29 mouse cellular contexts compared by ENCODE assay signal in genomic region chr5:119378261-119378660, GRCm38 (mm10).
DNase-seq lines count a peak whose midpoint lies in the region; ATAC-seq lines count a peak whose summit lies in the region.
"Had no signal": no experiment of that assay in that cellular context is flagged by ENCODE, and none has a peak within 500 bp of the region (broad histone marks: within the 10 kb centered on the region; RNA-seq: fewer than 3 reads in every experiment).

No protein-coding gene starts in this region.

- H3K4me1 ChIP-seq in kidney, embryonic 16.5 days (ENCODE audit: insufficient read depth, low read length): 0 out of 2 replicates have a peak, but pooled peaks cover 5% of the 10 kb centered on the region
- H3K4me1 ChIP-seq in forebrain, embryonic 11.5 days (replicated peaks; ENCODE audit: control insufficient read depth, insufficient read depth, low read length): no peaks in the 10 kb centered on the region
- H3K4me1 ChIP-seq: embryonic facial prominence, embryonic 15.5 days; heart, embryonic 13.5 days; midbrain, embryonic 12.5 days; stomach, embryonic 15.5 days had no signal

- H3K9ac ChIP-seq in kidney, embryonic 16.5 days (replicated peaks; ENCODE audit: low read length): no peak overlapping the region
- no peak overlapping the region for H3K9ac ChIP-seq in forebrain, embryonic 11.5 days (ENCODE audit: low read length)
- H3K9ac ChIP-seq: embryonic facial prominence, embryonic 15.5 days; heart, embryonic 13.5 days; hindbrain, embryonic 13.5 days; limb, embryonic 12.5 days; lung, embryonic 14.5 days; midbrain, embryonic 12.5 days; stomach, embryonic 15.5 days had no signal

- no peaks in the 10 kb centered on the region for H3K36me3 ChIP-seq in kidney, embryonic 16.5 days (ENCODE audit: insufficient read depth, low read length)
- H3K36me3 ChIP-seq in forebrain, embryonic 11.5 days (ENCODE audit: control insufficient read depth, insufficient read depth, low read length): no peaks in the 10 kb centered on the region
- H3K36me3 ChIP-seq: embryonic facial prominence, embryonic 15.5 days; heart, embryonic 13.5 days; hindbrain, embryonic 13.5 days; limb, embryonic 12.5 days; midbrain, embryonic 12.5 days; stomach, embryonic 15.5 days had no signal

- no peak overlapping the region for H3K27ac ChIP-seq in kidney, embryonic 16.5 days (ENCODE audit: low read length)
- H3K27ac ChIP-seq in forebrain, embryonic 11.5 days (ENCODE audit: low read depth, low read length): no peak overlapping the region
- H3K27ac ChIP-seq: embryonic facial prominence, embryonic 15.5 days; heart, adult 2 months; heart, embryonic 13.5 days; hindbrain, embryonic 13.5 days; kidney, postnatal 0 days; layer of hippocampus, adult 2 months; limb, embryonic 12.5 days; midbrain, embryonic 12.5 days; stomach, embryonic 15.5 days had no signal

- WGBS in kidney, embryonic 16.5 days: 17% methylated on average over 8 of the region's 8 CpGs
- 34% methylated on average over 8 of the region's 8 CpGs for WGBS in forebrain, embryonic 11.5 days

- no peaks in the 10 kb centered on the region for H3K27me3 ChIP-seq in kidney, embryonic 16.5 days (ENCODE audit: insufficient read depth, low read length)
- H3K27me3 ChIP-seq in forebrain, embryonic 11.5 days (ENCODE audit: control insufficient read depth, insufficient read depth, low read length): no peaks in the 10 kb centered on the region; the same call in 1 of the 2 replicates
- H3K27me3 ChIP-seq: embryonic facial prominence, embryonic 15.5 days; stomach, embryonic 15.5 days had no signal

- ATAC-seq in kidney, embryonic 16.5 days (ENCODE audit: low FRiP score, low TSS enrichment): no peak
- ATAC-seq in forebrain, embryonic 11.5 days (replicated peaks; ENCODE audit: low FRiP score): no peak
- ATAC-seq: activated CD4-positive, CD25-positive, alpha-beta regulatory T cell, adult 4 months; inflammation-experienced regulatory T-cells, adult 6 months had no signal

- peak; percentile 89 for DNase-seq in heart, adult 11 months
- no peak for DNase-seq in heart, postnatal 4 days
- peak; percentile 33 for DNase-seq in kidney, postnatal 10 days
- DNase-seq in retina, embryonic 14.5 days (ENCODE audit: low spot score): peak; percentile 16
- DNase-seq in retina, postnatal 1 day: no peak
- DNase-seq in yolk sac, embryonic 10.5 days (ENCODE audit: low spot score): peak; percentile 55
- no peak for DNase-seq in forebrain, embryonic 11.5 days (ENCODE audit: low spot score)
- DNase-seq: adrenal gland, adult 8-10 months; cerebellum, adult 11-12 months; cerebellum, postnatal 10 days; gastrocnemius, postnatal 25 days; heart, adult 2 months; heart, postnatal 14 days; lung, embryonic 14.5 days; right cerebral cortex, adult 18-20 months; right cerebral cortex, postnatal 4 days; thymus, postnatal 25 days had no signal

- H3K4me2 ChIP-seq in kidney, embryonic 16.5 days (replicated peaks; ENCODE audit: low read depth, low read length): no peak overlapping the region
- H3K4me2 ChIP-seq in forebrain, embryonic 11.5 days (ENCODE audit: low read depth, low read length, severe bottlenecking): no peak overlapping the region
- H3K4me2 ChIP-seq: embryonic facial prominence, embryonic 15.5 days; heart, embryonic 13.5 days; hindbrain, embryonic 13.5 days; limb, embryonic 12.5 days; liver, embryonic 11.5 days; lung, embryonic 14.5 days; midbrain, embryonic 12.5 days; stomach, embryonic 15.5 days had no signal

- H3K4me3 ChIP-seq in kidney, embryonic 16.5 days (ENCODE audit: low read length): no peak overlapping the region
- no peak overlapping the region for H3K4me3 ChIP-seq in forebrain, embryonic 11.5 days (ENCODE audit: low read depth, low read length)
- H3K4me3 ChIP-seq: embryonic facial prominence, embryonic 15.5 days; heart, adult 2 months; heart, embryonic 13.5 days; hindbrain, embryonic 13.5 days; layer of hippocampus, adult 2 months; limb, embryonic 12.5 days; midbrain, embryonic 12.5 days; stomach, embryonic 15.5 days had no signal

- 0 out of 2 replicates have a peak, but pooled peaks cover 3% of the 10 kb centered on the region for H3K9me3 ChIP-seq in kidney, embryonic 16.5 days (ENCODE audit: low read length)
- no peaks in the 10 kb centered on the region for H3K9me3 ChIP-seq in forebrain, embryonic 11.5 days (ENCODE audit: control insufficient read depth, low read length)
- H3K9me3 ChIP-seq: embryonic facial prominence, embryonic 15.5 days; hindbrain, embryonic 13.5 days; midbrain, embryonic 12.5 days; stomach, embryonic 15.5 days had no signal

Comparison
In these comparisons a context has a peak if more than half of its experiments do, and no peak if none do; other contexts are left out.
1. DNase-seq: peak in heart, adult 11 months (single experiment), kidney, postnatal 10 days (single experiment), retina, embryonic 14.5 days (single experiment) and yolk sac, embryonic 10.5 days (single experiment); none in heart, postnatal 4 days (single experiment), retina, postnatal 1 day (single experiment) and forebrain, embryonic 11.5 days (single experiment).